Mouse (Mus musculus): ENCODE data around the gene Jkamp. TPM values are rescaled to one million over a fixed set of nuclear protein-coding genes. Genes with fewer than 3 reads are reported as not detected.
A peak's percentile ranks its signal among the peaks of the same experiment; 100 is the strongest.
"Not testable (repeated sequence)": the region's sequence is repeated elsewhere in the genome, so short reads cannot be mapped to it uniquely, and the experiment has no call there.

Gene Jkamp
- 10 to 100 TPM; 36.9 to 58.8 TPM for total RNA-seq (2021)
- long read RNA-seq, experiment 1, transcript Jkamp-201 (7 exons, 1,292 nt) = major isoform, 72 of 116 reads
- long read RNA-seq, experiment 1, transcript Jkamp-202 (7 exons, 1,874 nt) = minor isoform, 27 of 116 reads
- long read RNA-seq, experiment 1, partial matches to known transcripts = 5 of 116 reads
- long read RNA-seq, experiment 1, other reads (novel, unspliced or antisense) = 10 of 116 reads
- long read RNA-seq, experiment 2, transcript Jkamp-202 (7 exons, 1,874 nt) = minor isoform, 12 of 37 reads
- long read RNA-seq, experiment 2, transcript Jkamp-201 (7 exons, 1,292 nt) = major isoform, 22 of 37 reads
- long read RNA-seq, experiment 2, partial matches to known transcripts = 1 of 37 reads
- long read RNA-seq, experiment 2, other reads (novel, unspliced or antisense) = 0 of 37 reads

DNA sequence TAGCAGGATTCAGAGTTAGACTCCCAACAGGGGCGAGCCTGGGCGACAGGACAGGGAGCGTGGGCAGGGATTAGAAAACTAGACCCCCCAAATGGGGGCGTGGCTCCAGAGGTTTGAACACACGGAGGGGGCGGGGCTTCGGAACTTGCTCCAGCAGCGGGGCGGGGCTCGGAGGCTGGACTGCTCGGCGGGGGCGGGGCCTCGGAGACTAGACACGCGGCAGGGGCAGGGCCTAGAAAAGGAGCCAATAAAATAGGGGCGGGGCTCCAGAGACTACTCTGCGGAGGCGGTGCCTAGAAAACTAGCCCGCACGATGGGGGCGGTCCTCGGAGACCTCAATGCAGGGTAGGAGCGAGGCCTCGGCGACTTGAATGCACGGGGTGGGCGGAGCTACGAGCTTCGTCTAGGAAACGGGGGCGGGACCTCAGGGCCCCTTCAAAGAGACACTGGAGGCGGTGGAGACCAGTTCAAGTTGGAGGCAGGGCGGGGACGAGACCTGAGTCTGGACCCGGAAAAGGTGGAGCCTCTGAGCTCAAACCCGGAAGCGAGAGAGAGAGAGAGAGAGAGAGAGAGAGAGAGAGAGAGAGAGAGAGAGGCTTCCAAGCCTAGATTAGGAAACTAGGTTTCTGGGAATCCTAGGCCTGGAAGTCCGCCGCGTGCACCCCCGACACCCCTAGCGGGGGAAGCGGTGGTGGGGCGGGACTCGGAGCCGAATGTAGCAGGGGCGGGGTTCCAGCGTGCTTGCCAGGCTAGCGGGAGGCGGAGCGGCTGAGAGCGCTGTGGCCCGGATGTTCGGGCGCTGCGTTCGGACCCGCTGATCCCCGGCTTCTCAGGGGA, at the start of gene Jkamp, which contains the start of gene L3hypdh:
Gene Jkamp (plus strand): TSS at position 261 of the 837 bp plus-strand sequence.
Gene L3hypdh (minus strand): TSS at position 111 of the 837 bp plus-strand sequence.
- DNase-seq = peak; percentile 100

DNA sequence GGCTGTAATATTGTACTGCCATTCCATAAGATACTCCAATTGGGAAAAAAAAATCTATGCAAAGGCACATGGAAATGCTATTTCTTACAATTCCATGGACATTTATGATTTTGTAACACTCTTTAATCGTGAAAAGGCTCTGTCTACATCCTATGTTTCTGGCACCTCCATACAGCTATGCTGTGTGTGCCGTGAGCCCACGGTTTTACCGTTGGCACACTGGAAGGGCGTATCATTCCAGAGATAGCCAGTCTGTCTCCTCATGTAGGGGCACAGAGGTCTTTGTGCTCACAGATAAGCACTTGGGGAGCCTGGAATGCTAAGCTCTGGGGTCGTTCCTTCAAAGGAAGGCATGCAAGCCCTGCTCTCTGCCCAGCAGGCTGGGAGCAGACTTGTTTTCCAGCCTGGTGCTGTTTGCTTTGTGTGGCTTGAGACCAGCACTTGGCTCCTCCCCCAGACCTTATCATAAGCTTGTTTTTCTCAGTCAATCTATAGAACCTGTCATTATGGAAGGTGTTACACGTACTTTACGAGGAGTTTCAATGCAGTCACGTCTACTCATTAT, 49.2 kb upstream of the Jkamp start:
- DNase-seq = no peak

DNA sequence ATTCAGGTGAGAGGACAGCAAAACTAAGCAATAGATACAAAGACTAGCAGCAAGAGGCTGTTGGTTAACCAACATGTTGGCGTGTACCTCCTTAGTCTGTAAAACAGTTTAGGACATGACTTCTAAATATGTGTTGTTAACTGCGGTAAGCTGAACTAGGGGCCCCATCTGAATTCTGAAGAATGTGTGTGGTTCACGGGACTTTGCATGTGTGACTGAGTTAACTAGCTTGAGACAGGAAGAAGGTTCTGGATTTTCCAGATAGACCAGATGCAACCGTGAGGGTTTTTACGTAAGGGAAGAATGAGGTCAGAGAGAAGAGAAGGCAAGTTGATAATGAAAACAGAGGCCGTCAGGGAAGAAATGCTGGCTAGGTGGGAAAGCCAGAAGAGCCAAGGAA, 48.3 kb upstream of the Jkamp start:
- DNase-seq = no peak

DNA sequence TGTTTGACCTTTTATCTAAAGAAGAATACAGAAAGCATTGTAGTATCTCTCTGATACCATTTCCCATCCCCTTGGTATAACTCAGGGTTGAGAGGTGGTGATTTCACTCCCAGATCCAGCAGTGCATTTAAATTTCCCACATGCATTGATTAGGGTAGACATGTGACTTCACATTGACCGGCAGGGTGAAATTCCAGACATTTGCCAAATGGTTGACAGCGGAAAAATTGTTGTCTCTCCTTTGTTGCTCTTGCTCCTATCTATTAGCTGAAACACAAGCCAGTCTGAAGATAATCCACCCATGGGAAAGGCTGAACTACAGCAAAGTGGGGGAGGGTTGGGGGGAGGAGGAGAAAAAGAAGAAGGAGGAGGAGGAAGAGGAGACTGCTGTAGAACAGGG, 46.5 kb upstream of the Jkamp start:
- DNase-seq = no peak

DNA sequence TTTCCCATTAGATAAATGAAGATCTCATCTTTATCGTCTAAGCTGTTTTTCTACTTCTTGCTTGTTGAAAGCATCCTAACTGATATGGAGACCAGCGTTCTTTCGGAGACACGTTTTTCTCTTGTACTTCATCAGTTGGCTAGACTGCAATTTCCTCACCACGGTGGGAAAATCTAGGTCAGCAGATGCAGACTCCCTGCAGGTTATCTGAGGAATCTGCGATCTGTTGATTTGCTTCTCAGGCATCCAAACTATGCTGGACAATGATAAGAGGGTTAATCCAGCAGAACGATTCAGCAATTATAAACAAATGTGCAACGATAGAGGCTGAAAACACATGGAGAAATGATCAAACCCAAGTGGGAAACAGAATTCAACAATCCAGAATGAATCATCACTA, 45.9 kb upstream of the Jkamp start:
- no peak for DNase-seq

DNA sequence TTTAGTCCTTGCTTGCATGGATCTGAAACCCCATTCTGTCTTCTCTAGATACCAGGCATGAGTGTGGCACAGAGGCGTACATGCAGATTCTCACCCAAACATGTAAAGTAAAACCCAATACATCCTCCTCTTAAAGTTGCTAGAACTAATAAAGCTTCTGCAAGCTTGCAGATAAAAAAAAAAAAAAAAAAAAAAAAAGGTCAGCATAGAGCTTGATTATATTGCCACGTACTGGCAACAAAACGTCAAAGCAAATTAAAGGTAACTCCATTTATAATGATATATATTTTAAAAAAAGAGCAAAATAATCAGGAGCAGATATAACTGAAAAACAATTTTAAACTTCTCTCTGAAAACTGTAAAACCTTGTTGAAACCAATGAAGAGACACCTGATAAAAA, 44.2 kb upstream of the Jkamp start:
- no peak for DNase-seq

DNA sequence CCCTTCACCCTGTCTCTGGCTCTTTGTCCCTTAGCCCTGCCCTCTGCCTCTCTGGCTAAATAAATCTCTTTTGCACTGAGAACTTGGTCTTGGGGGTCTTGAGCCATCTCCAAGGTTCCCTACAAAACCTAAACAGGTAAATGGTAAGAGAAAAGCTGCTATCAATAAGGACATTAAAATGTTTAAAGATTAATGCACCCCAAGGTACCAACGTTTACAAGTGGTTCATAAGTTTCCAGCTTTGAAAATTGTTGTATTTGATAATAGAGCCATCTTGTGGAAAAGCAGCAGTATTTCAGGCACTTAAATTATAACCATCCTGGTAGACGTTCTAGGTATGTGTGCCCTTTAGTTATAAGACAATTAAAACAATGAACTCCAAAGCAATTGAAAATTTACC, 37.9 kb upstream of the Jkamp start:
- no peak for DNase-seq

DNA sequence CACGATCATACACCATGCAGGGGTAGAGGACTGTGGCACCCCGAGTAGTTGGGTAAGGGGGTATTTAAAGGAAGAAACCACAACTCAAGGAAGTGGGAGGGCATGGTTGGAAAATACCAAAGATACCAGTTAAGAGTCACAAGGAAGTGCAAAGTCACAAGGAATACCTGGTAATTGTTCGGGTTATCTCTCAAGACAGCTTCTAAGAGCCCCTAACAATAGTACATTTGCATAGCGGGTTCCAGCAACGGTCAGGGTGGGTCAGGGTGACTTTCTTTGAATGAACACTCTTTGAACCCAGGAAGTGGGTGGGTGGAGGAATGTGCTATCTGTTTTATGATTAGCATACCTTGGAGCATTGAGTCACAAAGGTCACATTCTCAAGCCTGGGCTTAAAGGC, 35.2 kb upstream of the Jkamp start:
- not testable (repeated sequence) for DNase-seq

DNA sequence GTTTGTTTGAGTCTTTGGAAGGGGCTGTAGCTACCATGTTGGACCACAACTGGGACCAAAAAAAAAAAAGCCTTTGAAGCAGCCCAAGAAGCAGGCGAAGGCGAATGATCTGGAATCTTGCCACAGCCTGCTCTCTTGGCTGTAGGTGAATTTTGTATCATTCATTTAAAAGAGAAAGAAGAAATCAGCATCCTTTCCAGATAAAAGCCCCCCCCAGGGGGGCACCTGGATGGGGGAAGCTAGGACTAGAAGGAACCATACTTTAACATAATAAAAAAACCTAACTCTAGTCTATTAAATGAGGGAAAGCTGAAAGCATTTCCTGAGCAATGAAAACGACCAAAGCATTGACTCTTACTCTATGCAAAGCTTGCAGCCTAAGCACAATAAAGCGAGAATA, 34.6 kb upstream of the Jkamp start:
- no peak for DNase-seq

DNA sequence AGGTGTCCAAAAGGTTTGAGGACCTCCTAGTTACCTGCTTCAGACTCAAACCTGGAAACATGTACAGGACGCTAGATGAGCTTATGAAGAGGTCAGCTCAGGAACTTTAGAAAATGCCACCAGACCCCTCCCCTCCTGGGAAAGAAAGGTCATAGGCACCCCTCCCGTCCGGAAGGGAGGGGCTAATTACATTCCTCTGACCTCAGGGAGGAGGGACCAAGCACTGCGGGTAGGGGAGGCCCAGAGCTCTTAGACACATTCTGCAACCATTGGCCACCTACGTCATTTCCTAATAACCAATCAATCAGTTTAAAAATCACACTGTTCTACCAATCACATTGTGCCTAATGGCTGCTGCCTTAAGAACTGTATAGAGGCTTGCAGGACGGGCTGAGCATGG, 32.8 kb upstream of the Jkamp start:
- DNase-seq = no peak

DNA sequence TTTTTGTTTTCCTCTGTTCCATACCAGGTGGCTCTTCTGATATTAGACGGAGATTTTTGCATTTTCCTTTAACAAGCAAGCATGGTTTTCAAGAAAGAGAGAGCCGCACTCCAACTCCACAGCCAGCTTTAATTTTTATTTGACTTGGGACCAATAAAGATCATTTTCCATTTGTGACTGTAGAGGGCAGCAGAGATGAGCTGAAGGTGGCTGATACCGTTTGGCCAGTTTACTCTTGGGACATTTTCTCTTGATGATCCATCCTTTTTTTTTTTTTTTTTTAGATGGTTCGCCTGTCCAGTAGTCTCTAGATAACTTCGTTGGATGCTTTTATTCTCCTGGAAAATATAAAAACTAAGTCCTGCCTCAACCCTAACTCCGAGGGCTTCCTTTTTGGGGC, 32.1 kb upstream of the Jkamp start:
- DNase-seq = peak in 1 of 2 experiments; percentile 15

DNA sequence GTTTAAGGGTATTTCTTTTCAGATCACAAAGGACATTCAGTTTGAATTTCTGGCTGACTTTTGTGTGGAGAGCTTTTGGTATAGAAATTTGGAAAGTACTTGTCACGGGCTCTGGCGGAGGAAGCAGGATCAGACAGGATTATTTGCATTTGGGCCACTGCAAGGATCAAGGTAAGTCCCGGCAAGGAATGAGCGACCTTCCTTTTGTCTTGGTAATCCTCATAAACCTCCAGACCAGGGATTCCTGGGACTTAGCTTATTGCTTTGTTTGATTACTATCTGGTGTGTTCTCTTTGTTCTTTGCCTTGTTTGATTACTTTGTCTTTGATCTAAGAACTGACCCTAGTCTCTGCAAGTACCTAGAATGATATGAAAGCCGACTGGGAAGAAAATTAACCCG, 31.5 kb upstream of the Jkamp start:
- no peak for DNase-seq

DNA sequence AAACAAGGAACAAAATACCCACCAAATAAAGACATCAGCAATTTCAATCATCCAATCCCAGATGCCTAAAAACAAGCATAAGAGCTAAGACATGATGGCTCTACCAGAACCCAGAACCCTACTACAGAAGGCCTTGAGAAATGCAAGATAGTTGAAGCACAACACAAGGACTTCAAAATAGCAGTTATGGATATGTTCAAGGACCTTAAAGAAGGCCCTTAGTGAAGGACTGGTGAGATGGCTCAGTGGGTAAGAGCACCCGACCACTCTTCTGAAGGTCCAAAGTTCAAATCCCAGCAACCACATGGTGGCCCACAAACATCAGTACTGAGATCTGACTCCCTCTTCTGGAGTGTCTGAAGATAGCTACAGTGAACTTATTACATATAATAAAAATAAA, 27.6 kb upstream of the Jkamp start:
- DNase-seq = no peak

DNA sequence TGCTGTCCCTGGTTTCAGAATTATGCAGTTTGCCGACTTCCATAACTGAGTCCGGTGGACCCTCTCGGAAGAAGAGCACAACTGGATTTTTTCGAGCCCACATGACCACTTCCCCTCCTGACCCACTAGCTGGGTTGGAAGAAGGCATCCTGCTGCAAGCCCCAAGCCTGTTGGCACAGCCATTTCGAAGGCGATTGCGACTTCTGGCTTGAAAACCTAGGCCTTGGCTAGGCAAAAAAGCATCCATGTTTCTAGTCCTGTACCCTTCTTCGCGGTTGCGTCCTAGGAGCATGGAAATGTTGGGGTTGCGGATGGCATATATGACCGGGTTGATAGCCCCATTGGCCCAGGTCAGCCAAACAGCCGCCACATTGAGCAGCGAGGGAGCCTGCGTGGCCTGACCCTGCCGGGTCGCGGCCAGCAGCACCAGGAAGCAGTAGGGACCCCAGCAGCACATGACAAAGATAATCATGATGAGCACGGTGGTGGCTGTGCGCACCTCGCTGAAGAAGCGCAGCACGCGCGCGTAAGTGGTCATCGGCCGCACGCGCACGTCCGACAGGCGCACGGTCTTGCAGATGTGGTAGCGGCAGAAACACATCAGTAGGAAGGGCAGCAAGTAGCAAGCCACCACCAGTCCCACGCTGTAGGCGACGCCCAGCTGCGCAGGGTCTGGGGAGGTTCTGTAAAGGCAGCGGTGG, 15.6 kb upstream of the Jkamp start:
- no peak for DNase-seq

DNA sequence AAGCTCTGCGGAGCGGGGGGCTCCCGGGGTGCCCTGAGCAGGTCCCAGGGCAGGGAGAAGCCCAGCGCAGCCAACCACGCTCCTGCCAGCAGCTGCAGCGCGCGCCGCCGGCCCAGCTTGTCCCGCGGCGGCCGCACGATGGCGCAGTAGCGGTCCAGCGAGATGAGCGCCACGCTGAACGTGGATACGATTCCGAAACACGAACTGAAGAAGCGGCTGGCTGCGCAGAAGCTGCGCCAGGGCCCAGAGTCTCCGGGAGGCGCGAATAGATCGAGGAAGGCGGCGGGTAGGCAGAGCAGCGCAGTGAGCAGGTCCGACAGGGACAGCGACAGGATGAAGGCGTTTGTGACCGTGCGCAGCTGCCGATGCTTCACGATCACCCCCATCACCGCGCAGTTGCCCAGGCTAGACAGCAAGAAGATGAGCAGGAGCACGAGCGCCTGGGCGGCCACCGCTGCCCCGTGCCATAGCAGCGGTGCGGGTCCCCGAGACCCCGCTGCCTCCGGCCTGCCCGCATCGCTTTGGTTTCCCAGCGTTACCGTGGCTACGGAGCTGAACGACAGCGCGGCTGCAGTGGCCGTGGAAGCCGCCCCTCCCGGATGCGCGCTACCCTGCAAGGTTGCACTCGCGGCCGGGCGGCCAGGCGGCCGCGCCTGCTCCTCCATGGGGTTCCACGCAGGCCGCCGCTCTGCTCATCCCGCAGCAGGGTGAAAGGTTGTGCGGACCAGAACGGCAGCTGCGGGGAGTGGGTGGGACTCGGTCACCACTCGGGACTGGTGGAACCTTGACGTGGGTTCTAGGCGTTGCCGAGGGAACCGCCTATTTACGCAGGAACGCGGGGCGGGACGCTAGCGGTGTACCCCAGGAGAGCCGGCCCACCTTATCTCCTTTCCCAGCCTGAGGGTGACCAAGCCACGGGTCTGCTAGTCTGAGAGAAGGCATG, 14.8 kb upstream of the Jkamp start, which contains the start of gene Gpr135:
Gene Gpr135 (minus strand): TSS at position 799 of the 943 bp plus-strand sequence.
- peak; percentile 90 to 92 for DNase-seq

DNA sequence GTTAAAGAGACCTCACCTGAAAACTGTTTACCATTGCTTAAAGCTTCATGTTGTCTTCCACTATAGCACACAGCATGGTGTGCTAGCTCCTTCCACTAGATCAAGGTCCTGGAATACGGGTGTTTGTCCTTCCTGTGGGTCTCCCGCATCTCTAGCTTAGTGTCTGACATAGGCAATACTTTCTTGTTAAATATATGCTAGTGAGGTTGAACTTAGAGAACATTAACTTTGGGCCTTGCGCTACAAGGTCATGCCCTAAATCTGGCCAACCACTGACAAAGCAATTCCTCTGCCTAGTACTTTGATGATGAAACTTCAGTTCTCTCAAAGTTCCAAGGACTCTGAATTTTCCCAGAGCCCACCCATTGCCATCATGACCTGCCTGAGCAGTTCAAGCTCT, 7.1 kb upstream of the Jkamp start:
- peak in 1 of 2 experiments; percentile 29 for DNase-seq

DNA sequence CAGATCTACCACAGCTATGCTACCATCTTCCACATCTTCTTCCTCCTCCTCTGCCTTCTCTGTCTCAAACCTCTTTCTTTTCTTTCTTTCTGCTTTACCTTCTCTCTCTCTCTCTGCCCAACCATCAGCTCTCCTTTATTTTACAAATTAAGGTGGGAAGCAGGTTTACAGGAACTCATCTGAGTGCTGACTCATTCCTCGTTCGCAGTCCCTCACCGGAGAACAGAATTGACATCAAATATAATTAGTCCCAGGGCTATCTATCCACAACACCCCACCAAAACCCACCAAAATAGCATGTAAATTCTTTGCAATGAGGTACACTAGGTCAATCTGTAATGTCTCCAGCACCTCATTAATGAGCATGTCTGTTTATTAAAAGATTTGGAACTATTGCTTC, 3.4 kb upstream of the Jkamp start:
- no peak for DNase-seq

DNA sequence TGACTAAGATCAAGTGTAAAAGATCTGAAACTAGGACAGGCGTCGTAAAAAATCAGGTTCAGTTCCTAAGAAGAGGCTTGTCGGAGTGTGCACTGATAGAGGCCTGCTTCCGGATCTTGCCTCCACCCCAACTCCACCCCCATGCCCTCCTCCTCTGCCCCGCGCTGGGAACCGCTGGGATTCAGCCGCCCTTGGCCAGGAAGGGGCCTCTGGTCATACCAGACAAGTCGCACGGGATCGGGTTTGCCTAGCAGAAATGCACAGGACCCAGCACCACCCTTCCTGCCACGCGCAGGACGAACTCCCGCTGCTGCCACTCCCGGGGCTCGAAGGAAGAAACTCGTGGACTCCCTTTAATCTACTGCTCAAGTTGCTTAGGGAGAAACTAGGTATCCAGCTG, 3.0 kb upstream of the Jkamp start:
- DNase-seq = peak; percentile 61 to 66

DNA sequence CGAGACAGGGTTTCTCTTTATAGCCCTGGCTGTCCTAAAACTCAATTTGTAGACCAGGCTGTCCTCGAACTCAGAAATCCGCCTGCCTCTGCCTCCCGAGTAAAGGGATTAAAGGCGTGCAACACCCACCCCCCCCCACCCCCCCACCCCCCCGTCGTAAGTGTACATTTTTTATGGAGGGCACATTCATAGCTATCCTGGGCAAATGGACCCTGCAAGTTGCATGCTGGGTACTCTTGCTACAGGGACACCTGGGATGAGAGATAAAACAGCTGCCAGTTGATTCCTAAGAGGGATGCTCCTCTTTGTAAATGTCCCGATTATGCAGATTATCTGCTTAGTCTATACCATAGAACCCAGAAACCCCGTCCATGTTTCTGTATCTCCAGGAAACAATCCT, 2.1 kb upstream of the Jkamp start:
- DNase-seq = no peak

DNA sequence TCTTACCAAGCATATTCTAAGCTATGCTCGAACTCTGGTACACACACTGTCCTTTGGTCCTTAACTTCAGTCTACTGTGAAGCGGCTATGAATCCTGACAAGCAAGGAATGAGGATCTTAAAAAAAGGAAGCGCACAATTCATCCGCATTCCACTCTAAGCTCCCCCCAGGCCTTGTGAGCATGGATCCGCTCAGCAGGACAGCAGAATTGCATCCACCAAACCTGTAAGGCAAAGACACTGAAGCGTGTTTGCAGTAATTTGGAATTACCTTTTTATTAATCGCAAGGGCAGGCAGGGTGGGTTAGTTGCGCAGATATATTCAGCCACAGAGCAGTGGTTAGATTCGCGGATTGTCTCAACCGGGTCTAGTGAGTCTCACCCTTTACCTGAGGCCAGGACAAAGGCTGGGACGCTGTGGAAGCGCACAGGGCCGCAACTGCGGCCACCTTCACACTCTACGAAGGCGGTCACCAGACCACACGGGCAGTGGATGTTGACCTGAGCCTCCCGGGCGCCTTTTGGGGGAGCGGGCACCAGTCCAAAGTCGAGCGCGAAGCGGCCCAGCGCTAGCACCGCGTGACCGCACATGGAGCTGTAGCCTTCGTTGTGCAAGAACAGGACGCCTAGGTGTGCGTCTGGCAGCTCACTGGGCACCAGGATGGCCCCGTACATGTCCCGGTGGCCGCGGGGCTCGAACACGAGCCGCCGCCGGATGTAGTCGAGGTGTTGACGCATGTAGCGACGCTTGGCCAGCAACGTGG, 947 bp upstream of the Jkamp start:
- peak; percentile 64 to 80 for DNase-seq

DNA sequence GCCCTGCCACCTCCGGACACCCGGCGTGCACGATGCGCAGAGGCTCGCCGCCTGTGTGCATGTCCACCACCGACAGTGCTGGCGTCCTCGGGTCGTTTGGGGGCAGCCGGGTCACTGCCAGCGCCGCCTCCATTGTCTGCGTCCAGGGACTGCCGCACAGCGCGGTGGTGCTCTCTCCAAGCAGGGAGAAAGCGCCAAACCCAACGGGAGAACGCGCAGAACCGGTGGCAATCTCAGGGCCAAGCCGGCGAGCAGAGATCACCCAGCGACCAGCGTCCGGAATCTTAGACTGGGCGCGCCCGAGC, 413 bp upstream of the Jkamp start:
- DNase-seq = no peak
